Mouse (Mus musculus) CH12.LX (cell line): ENCODE measurements around the gene Hbp1. TPM values are rescaled to one million over a fixed set of nuclear protein-coding genes. Genes with fewer than 3 reads are reported as not detected.

Source experiments
- DNase-seq: peaks from one replicate; pipeline ENCODE4 v3.0.0-alpha.2; 2013; ENCODE audit errors: extremely low read depth
- H3K27ac ChIP-seq: 2 replicates; pipeline ENCODE4 v1.5.1; 2012; ENCODE audit warnings: low read depth, mild to moderate bottlenecking, control low read depth, moderate library complexity; ENCODE audit not compliant: insufficient read depth
- H3K27me3 ChIP-seq: replicated peaks from 2 replicates; pipeline ENCODE3; 2012; ENCODE audit warnings: inconsistent platforms
- H3K36me3 ChIP-seq, 2 experiments: replicated peaks in 1 of 2; 2 replicates each; pipeline versions ENCODE3 to v1.6.1; 2012; ENCODE audit warnings: inconsistent platforms in 1 of 2, low read length in 1 of 2, mild to moderate bottlenecking in 1 of 2, mixed read lengths in 1 of 2, moderate library complexity in 1 of 2; ENCODE audit not compliant: control insufficient read depth in 1 of 2, insufficient read depth in 1 of 2
- H3K4me1 ChIP-seq, 2 experiments: 2 replicates each; pipeline ENCODE4 v1.6.1; 2012; ENCODE audit warnings: inconsistent platforms in 1 of 2, moderate library complexity in 1 of 2; ENCODE audit not compliant: insufficient read depth in 2 of 2, control insufficient read depth in 1 of 2
- H3K4me2 ChIP-seq: 2 replicates; pipeline ENCODE4 v1.6.1; 2012; ENCODE audit warnings: low read depth, mild to moderate bottlenecking, control low read depth; ENCODE audit not compliant: poor library complexity, insufficient read depth, severe bottlenecking
- H3K4me3 ChIP-seq, 3 experiments: fragments of 150-350 bp in 1 of 3; sonication (generic) in 1 of 3; replicated peaks in 1 of 3; 2 replicates each; pipeline versions ENCODE3 to v1.5.1; 2011 to 2012; ENCODE audit warnings: low read depth in 2 of 3, low read length in 2 of 3, mild to moderate bottlenecking in 2 of 3, moderate library complexity in 2 of 3, control low read depth in 1 of 3, improper control_type of control experiment in 1 of 3, inconsistent platforms in 1 of 3, mixed read lengths in 1 of 3; ENCODE audit not compliant: poor library complexity in 1 of 3
- H3K79me2 ChIP-seq: replicated peaks from 2 replicates; pipeline ENCODE4 v1.6.1; 2012; ENCODE audit warnings: mild to moderate bottlenecking, moderate library complexity; ENCODE audit not compliant: control insufficient read depth, poor library complexity, insufficient read depth, severe bottlenecking; ENCODE audit errors: extremely low read depth
- H3K9ac ChIP-seq: 2 replicates; pipeline ENCODE4 v1.6.1; 2012; ENCODE audit warnings: low read depth, mild to moderate bottlenecking, control low read depth, moderate library complexity; ENCODE audit not compliant: insufficient read depth
- H3K9me3 ChIP-seq: replicated peaks from 2 replicates; pipeline ENCODE3; 2012; ENCODE audit warnings: low read length, inconsistent platforms, mixed read lengths
- ELF1 ChIP-seq: IDR thresholded peaks from 2 replicates; pipeline ENCODE4 v1.6.1; 2014; ENCODE audit warnings: low read depth, mild to moderate bottlenecking, inconsistent platforms, low read length, improper control_type of control experiment
- ETS1 ChIP-seq: conservative IDR thresholded peaks from 2 replicates; pipeline ENCODE4 v1.6.1; 2012; ENCODE audit warnings: low read depth, mild to moderate bottlenecking, inconsistent platforms, low read length, improper control_type of control experiment, moderate library complexity
- GABPA ChIP-seq: IDR thresholded peaks from 2 replicates; pipeline ENCODE4 v1.6.1; 2012; ENCODE audit warnings: low read depth, low read length, improper control_type of control experiment, inconsistent platforms; ENCODE audit not compliant: insufficient replicate concordance
- HCFC1 ChIP-seq: IDR thresholded peaks from 2 replicates; pipeline ENCODE4 v1.6.1; 2012; ENCODE audit warnings: low read depth, mild to moderate bottlenecking, inconsistent platforms, low read length, improper control_type of control experiment
- IRF4 ChIP-seq: IDR thresholded peaks from 2 replicates; pipeline ENCODE4 v1.6.1; 2014; ENCODE audit warnings: low read depth, mild to moderate bottlenecking, inconsistent platforms, low read length, improper control_type of control experiment
- JUND ChIP-seq: conservative IDR thresholded peaks from 2 replicates; pipeline ENCODE4 v1.6.1; 2011; ENCODE audit warnings: low read depth, low read length, improper control_type of control experiment
- MAFK ChIP-seq: IDR thresholded peaks from 2 replicates; pipeline ENCODE4 v1.6.1; 2011; ENCODE audit warnings: low read length, improper control_type of control experiment; ENCODE audit not compliant: insufficient replicate concordance
- MAX ChIP-seq: IDR thresholded peaks from 2 replicates; pipeline ENCODE4 v1.6.1; 2011; ENCODE audit warnings: low read length, improper control_type of control experiment
- MAZ ChIP-seq: IDR thresholded peaks from 2 replicates; pipeline ENCODE4 v1.6.1; 2012; ENCODE audit warnings: low read depth, mild to moderate bottlenecking, inconsistent platforms, low read length, improper control_type of control experiment, moderate library complexity
- MEF2A ChIP-seq: IDR thresholded peaks from 2 replicates; pipeline ENCODE4 v1.6.1; 2014; ENCODE audit warnings: low read depth, mild to moderate bottlenecking, inconsistent platforms, low read length, improper control_type of control experiment, borderline replicate concordance
- MXI1 ChIP-seq: IDR thresholded peaks from 2 replicates; pipeline ENCODE4 v1.6.1; 2011; ENCODE audit warnings: mild to moderate bottlenecking, low read depth, low read length, improper control_type of control experiment
- NELFE ChIP-seq: IDR thresholded peaks from 2 replicates; pipeline ENCODE4 v1.6.1; 2011; ENCODE audit warnings: low read depth, low read length, improper control_type of control experiment
- NRF1 ChIP-seq: IDR thresholded peaks from 2 replicates; pipeline ENCODE4 v1.6.1; 2014; ENCODE audit warnings: low read depth, mild to moderate bottlenecking, inconsistent platforms, low read length, improper control_type of control experiment, moderate library complexity
- POLR2A ChIP-seq: IDR thresholded peaks from 2 replicates; pipeline ENCODE4 v1.6.1; 2011; ENCODE audit warnings: low read depth, mild to moderate bottlenecking, improper control_type of control experiment, low read length
- POLR2AphosphoS2 ChIP-seq: IDR thresholded peaks from 2 replicates; pipeline ENCODE4 v1.6.1; 2011; ENCODE audit warnings: low read depth, low read length, improper control_type of control experiment
- RCOR1 ChIP-seq: conservative IDR thresholded peaks from 2 replicates; pipeline ENCODE4 v1.6.1; 2012; ENCODE audit warnings: low read depth, mild to moderate bottlenecking, inconsistent platforms, low read length, improper control_type of control experiment
- SIN3A ChIP-seq: IDR thresholded peaks from 2 replicates; pipeline ENCODE4 v1.6.1; 2012; ENCODE audit warnings: low read length, improper control_type of control experiment, inconsistent platforms
- TCF12 ChIP-seq: IDR thresholded peaks from 2 replicates; pipeline ENCODE4 v1.6.1; 2014; ENCODE audit warnings: low read depth, mild to moderate bottlenecking, inconsistent platforms, low read length, improper control_type of control experiment
- USF1 ChIP-seq: IDR thresholded peaks from 2 replicates; pipeline ENCODE4 v1.6.1; 2014; ENCODE audit warnings: low read depth, mild to moderate bottlenecking, inconsistent platforms, low read length, improper control_type of control experiment
- ZC3H11A ChIP-seq: IDR thresholded peaks from 2 replicates; pipeline ENCODE4 v1.6.1; 2012; ENCODE audit warnings: low read depth, mild to moderate bottlenecking, inconsistent platforms, low read length, improper control_type of control experiment
- dilution Hi-C: fragments of 300-500 bp; cut with MboI; formaldehyde crosslinking; loops from 2 replicates; pipeline ENCODE4 v1.14.3; 2020; ENCODE audit warnings: low sequenced_read_pairs; ENCODE audit not compliant: extremely low pct_unique_long_range_greater_than_20kb, extremely low pct_ligation_motif_present
- in situ Hi-C: fragments of 300-500 bp; cut with MboI; formaldehyde crosslinking; loops from 3 replicates; pipeline ENCODE4 v1.14.3; 2019; ENCODE audit warnings: low sequenced_read_pairs, low pct_ligation_motif_present, low pct_unique_long_range_greater_than_20kb, mixed read lengths
- polyA plus RNA-seq: library from polyadenylated mRNA; unstranded; fragments of >175 nt; gene quantifications from 2 replicates; pipeline ENCODE4 v1.2.1, GENCODE M21; 2012; ENCODE audit warnings: low read depth; ENCODE audit not compliant: insufficient read length
- total RNA-seq, 2 experiments: library from RNA; depleted of rRNA; stranded (reverse); fragments of 300-350 nt in 1 of 2; fragments of >200 nt in 1 of 2; gene quantifications; 2 replicates each; pipeline ENCODE4 v1.2.3; 2012 to 2014

Gene Hbp1
- total and polyA plus RNA-seq, 3 experiments = 16.0 to 24.4 (median 17.0) TPM

DNA sequence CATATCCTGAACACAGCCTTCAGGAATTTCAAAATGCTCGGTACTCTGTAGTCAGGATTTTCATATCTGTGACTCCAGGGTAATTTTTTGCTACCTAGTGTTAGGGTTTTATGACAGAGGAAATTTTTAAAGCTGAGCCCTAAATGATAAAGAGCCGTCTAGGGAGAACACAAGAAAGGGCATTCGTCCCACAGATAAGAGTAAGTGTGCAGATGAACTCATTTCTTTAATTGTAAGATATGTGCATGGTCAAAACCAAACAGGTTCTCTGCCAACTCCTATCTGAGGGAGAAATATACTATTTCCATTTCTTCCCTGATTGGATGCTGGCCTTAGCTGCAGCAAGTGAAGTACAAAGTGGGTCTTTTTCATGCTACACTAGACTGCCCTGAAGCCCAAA is 26.2 kb downstream of the Hbp1 start:
- H3K36me3 ChIP-seq = peaks cover 55 to 82% of the 10 kb centered on the region in 2 experiments
- in situ Hi-C loops (no loop called here), dilution Hi-C loops (no loop called here)
- no peak overlapping the region for H3K4me2 ChIP-seq
- H3K4me1 ChIP-seq = no peaks in the 10 kb centered on the region
- no peak overlapping the region for H3K9ac ChIP-seq
- H3K27me3 ChIP-seq = no peaks in the 10 kb centered on the region
- H3K4me3 ChIP-seq = no peak overlapping the region
- no peaks in the 10 kb centered on the region for H3K79me2 ChIP-seq
- no peak for TF ChIP-seq IRF4
- TF ChIP-seq, all 38 proteins: peak for 0
- DNase-seq = no peak
- Histone ChIP-seq H3K9me3 (no peaks in the 10 kb centered on the region), H3K27ac (no peak overlapping the region)

DNA sequence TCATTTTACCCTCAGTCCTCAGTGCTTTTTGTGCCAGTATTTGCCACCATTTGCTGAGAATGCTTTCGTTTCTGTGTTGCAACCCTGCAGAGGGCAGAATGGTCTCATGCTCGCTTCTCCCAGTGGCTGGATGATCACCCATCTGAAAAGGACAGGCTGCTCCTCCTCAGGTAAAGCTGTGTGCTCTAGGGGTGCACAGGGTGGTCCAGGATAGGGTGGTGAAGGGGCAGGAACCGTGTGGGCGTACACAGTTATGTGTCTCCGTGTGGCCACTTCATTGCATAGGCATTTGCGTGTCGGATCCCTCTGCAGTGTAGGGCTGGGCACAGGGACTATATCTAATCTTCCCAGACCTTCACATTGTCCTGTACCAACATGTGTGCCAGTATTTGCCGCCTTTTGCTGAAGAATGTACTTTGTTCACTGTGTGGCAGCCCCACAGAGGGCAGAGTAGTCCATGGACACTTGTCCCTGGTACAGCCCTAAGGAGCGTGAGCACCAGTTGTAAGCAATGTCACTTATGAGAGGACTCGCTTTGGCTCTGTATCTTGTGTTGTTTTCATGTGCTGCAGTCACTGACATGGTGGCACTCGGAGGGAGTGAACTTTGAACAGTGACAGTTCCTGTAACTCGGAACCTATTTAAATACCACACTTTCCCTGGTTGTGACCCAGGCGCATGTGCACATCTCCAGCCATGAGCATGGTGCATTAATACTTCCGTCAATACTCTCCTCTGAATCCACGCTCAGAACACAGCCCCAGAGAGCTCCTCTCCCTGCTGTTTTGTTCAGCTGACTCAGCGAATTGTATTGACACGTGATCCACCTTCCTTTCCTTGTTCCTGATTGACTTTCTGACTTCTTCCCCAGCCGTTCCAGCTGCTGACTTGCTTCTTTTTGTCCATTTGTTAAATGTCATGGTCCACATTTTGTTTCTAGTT is 29.6 kb downstream of the Hbp1 start:
- TF ChIP-seq HCFC1 (no peak), MAFK (peak; percentile 91), POLR2A (no peak)
- DNase-seq = no peak
- H3K9ac ChIP-seq = no peak overlapping the region
- peaks cover 34 to 74% of the 10 kb centered on the region in 2 experiments for H3K36me3 ChIP-seq
- H3K27ac ChIP-seq = no peak overlapping the region
- H3K27me3 ChIP-seq = no peaks in the 10 kb centered on the region
- H3K9me3 ChIP-seq = no peaks in the 10 kb centered on the region
- no peak overlapping the region for H3K4me2 ChIP-seq
- H3K79me2 ChIP-seq = no peaks in the 10 kb centered on the region
- no peaks in the 10 kb centered on the region for H3K4me1 ChIP-seq
- in situ Hi-C loops (no loop called here), dilution Hi-C loops (no loop called here)
- H3K4me3 ChIP-seq = no peak overlapping the region

GRCm38 (mm10) chr12:31917245-31917644 is 33.1 kb downstream of the Hbp1 start:
- TF ChIP-seq HCFC1 = no peak
- no peak for TF ChIP-seq MAZ
- no peak for TF ChIP-seq SIN3A
- no peak for TF ChIP-seq USF1
- TF ChIP-seq TCF12 = no peak
- no peak for TF ChIP-seq MXI1
- TF ChIP-seq ETS1 = no peak
- no peak for TF ChIP-seq POLR2A
- no peak for TF ChIP-seq ZC3H11A
- no peak for TF ChIP-seq NRF1
- no peak for TF ChIP-seq MAFK
- no peak for TF ChIP-seq NELFE
- no peak for TF ChIP-seq POLR2AphosphoS2
- no peak for TF ChIP-seq RCOR1
- TF ChIP-seq JUND = no peak
- no peak for TF ChIP-seq MEF2A
- TF ChIP-seq GABPA = no peak
- TF ChIP-seq ELF1 = no peak
- no peak for TF ChIP-seq MAX
- TF ChIP-seq, all 38 proteins: peak for 0
- no peak overlapping the region for H3K9ac ChIP-seq
- no peaks in the 10 kb centered on the region for H3K79me2 ChIP-seq
- H3K36me3 ChIP-seq = peaks cover 14 to 62% of the 10 kb centered on the region in 2 experiments
- no peaks in the 10 kb centered on the region for H3K9me3 ChIP-seq
- in situ Hi-C loops (no loop called here), dilution Hi-C loops (no loop called here)
- H3K4me1 ChIP-seq = no peaks in the 10 kb centered on the region
- no peak overlapping the region for H3K27ac ChIP-seq
- H3K4me2 ChIP-seq = no peak overlapping the region
- no peak overlapping the region for H3K4me3 ChIP-seq
- H3K27me3 ChIP-seq = no peaks in the 10 kb centered on the region
- no peak for DNase-seq
